Mouse (Mus musculus) spleen, adult 2 months (tissue): ENCODE data around the gene Kpna7. TPM values are rescaled to one million over a fixed set of nuclear protein-coding genes. Genes with fewer than 3 reads are reported as not detected.

Experiments used
- DNase-seq, 2 experiments: peaks; one replicate each; pipeline versions ENCODE4 v3.0.0 to v3.0.0-alpha.2; 2012 to 2021; ENCODE audit warnings: low spot score in 2 of 2, low read depth in 1 of 2
- H3K27ac ChIP-seq: fragments of 200-500 bp; 2 replicates; pipeline ENCODE4 v1.5.1; 2012; ENCODE audit warnings: low read length, inconsistent platforms; ENCODE audit not compliant: insufficient read depth
- H3K27me3 ChIP-seq: fragments of 200-500 bp; 2 replicates; pipeline ENCODE4 v1.6.1; 2012; ENCODE audit warnings: mild to moderate bottlenecking, moderate library complexity, low read length, inconsistent platforms; ENCODE audit not compliant: control insufficient read depth, insufficient read depth
- H3K36me3 ChIP-seq: fragments of 200-500 bp; 2 replicates; pipeline ENCODE4 v1.6.1; 2012; ENCODE audit warnings: mild to moderate bottlenecking, low read length, inconsistent platforms; ENCODE audit not compliant: control insufficient read depth, insufficient read depth
- H3K4me1 ChIP-seq: fragments of 200-500 bp; 2 replicates; pipeline ENCODE4 v1.6.1; 2011; ENCODE audit warnings: inconsistent platforms; ENCODE audit not compliant: control insufficient read depth, insufficient read depth, insufficient read length
- H3K4me3 ChIP-seq: fragments of 200-500 bp; 2 replicates; pipeline ENCODE4 v1.5.1; 2011; ENCODE audit warnings: mild to moderate bottlenecking, inconsistent platforms; ENCODE audit not compliant: insufficient read depth, insufficient read length; ENCODE audit errors: extremely low read depth
- CTCF ChIP-seq: fragments of 200-500 bp; IDR thresholded peaks from 2 replicates; pipeline ENCODE4 v1.5.1; 2011; ENCODE audit warnings: mild to moderate bottlenecking, inconsistent platforms; ENCODE audit not compliant: insufficient read depth, insufficient read length, insufficient replicate concordance; ENCODE audit errors: extremely low read depth
- POLR2A ChIP-seq: fragments of 200-500 bp; IDR thresholded peaks from 2 replicates; pipeline ENCODE4 v1.6.1; 2011; ENCODE audit warnings: low read depth, low read length, inconsistent platforms
- WGBS: fragments of 180-500 bp; shearing (Covaris S2); methylation state at CpG from one replicate; pipeline ENCODE4 v1.1.7; 2018; 5-methylcytosine and 5-hydroxymethylcytosine counted together
- polyA plus RNA-seq: library from polyadenylated mRNA; depleted of rRNA; stranded (reverse); fragments of >200 nt; gene quantifications from 2 replicates; pipeline ENCODE4 v1.2.3, GENCODE M21; 2012

The Kpna7 gene
- polyA plus RNA-seq, 1 experiment: not detected

GRCm38 (mm10) chr5:144954432-144954831 lies 129.4 kb downstream of the Kpna7 start:
- DNase-seq: no peak
- 78% methylated on average over 7 of the region's 7 CpGs for WGBS
- H3K27me3 ChIP-seq: no peaks in the 10 kb centered on the region
- H3K4me3 ChIP-seq: no peak overlapping the region
- peaks cover 2% of the 10 kb centered on the region; the same call in 1 of the 2 replicates for H3K4me1 ChIP-seq
- TF ChIP-seq POLR2A (no peak), CTCF (no peak)
- no peak overlapping the region for H3K27ac ChIP-seq
- H3K36me3 ChIP-seq: no peaks in the 10 kb centered on the region

- Histone ChIP-seq H3K27ac (no peak overlapping the region), H3K4me1 (no peaks in the 10 kb centered on the region; the same call in 1 of the 2 replicates), H3K27me3 (no peaks in the 10 kb centered on the region), H3K36me3 (no peaks in the 10 kb centered on the region), H3K4me3 (no peak overlapping the region)
- DNase-seq: no peak
- WGBS: 74% methylated on average over 2 of the region's 2 CpGs
- no peak for TF ChIP-seq CTCF
- TF ChIP-seq POLR2A: no peak
These were observed 131.2 kb downstream of the Kpna7 start for GRCm38 (mm10) chr5:144952592-144952991.

GRCm38 (mm10) chr5:144950428-144951051 lies 133.3 kb downstream of the Kpna7 start:
- Histone ChIP-seq H3K36me3 (no peaks in the 10 kb centered on the region), H3K4me1 (no peaks in the 10 kb centered on the region; the same call in 1 of the 2 replicates), H3K27ac (no peak overlapping the region), H3K27me3 (no peaks in the 10 kb centered on the region), H3K4me3 (no peak overlapping the region)
- no peak for DNase-seq
- TF ChIP-seq CTCF (no peak), POLR2A (no peak)
- 95% methylated on average over 5 of the region's 5 CpGs for WGBS

- 94% methylated on average over 4 of the region's 4 CpGs for WGBS
- no peak overlapping the region for H3K27ac ChIP-seq
- no peak for DNase-seq
- no peak for TF ChIP-seq POLR2A
- no peak for TF ChIP-seq CTCF
- no peaks in the 10 kb centered on the region for H3K27me3 ChIP-seq
- H3K4me1 ChIP-seq: no peaks in the 10 kb centered on the region; the same call in 1 of the 2 replicates
- H3K4me3 ChIP-seq: no peak overlapping the region
- H3K36me3 ChIP-seq: no peaks in the 10 kb centered on the region
These were observed 134.0 kb downstream of the Kpna7 start for GRCm38 (mm10) chr5:144949856-144950255.

GRCm38 (mm10) chr5:144948422-144948821 lies 135.4 kb downstream of the Kpna7 start:
- no peak overlapping the region for H3K27ac ChIP-seq

GRCm38 (mm10) chr5:144948002-144948401 lies 135.8 kb downstream of the Kpna7 start:
- H3K4me1 ChIP-seq: no peaks in the 10 kb centered on the region
- H3K4me3 ChIP-seq: no peak overlapping the region
- no peak overlapping the region for H3K27ac ChIP-seq
- TF ChIP-seq CTCF (no peak), POLR2A (no peak)
- WGBS: 85% methylated on average over 1 of the region's 1 CpGs
- no peaks in the 10 kb centered on the region for H3K27me3 ChIP-seq
- no peak for DNase-seq
- no peaks in the 10 kb centered on the region for H3K36me3 ChIP-seq

More at GRCm38 (mm10) chr5:144948422-144948821, 135.4 kb downstream of the Kpna7 start:
- no peaks in the 10 kb centered on the region; the same call in 1 of the 2 replicates for H3K4me1 ChIP-seq
- TF ChIP-seq CTCF (no peak), POLR2A (no peak)
- H3K4me3 ChIP-seq: no peak overlapping the region
- no peaks in the 10 kb centered on the region for H3K36me3 ChIP-seq
- no peak for DNase-seq
- H3K27me3 ChIP-seq: no peaks in the 10 kb centered on the region
- 85% methylated on average over 11 of the region's 11 CpGs for WGBS

- no peak for DNase-seq
- WGBS: 82% methylated on average over 4 of the region's 4 CpGs
These were observed 137.8 kb downstream of the Kpna7 start for GRCm38 (mm10) chr5:144946032-144946431.

More at GRCm38 (mm10) chr5:144946032-144946431, 137.8 kb downstream of the Kpna7 start:
- Histone ChIP-seq H3K36me3 (no peaks in the 10 kb centered on the region), H3K27ac (no peak overlapping the region), H3K4me1 (no peaks in the 10 kb centered on the region; the same call in 1 of the 2 replicates), H3K27me3 (no peaks in the 10 kb centered on the region), H3K4me3 (no peak overlapping the region)
- no peak for TF ChIP-seq CTCF
- no peak for TF ChIP-seq POLR2A
